Mouse (Mus musculus) heart, adult 8-10 months (tissue): ENCODE results near the gene Slc25a24. TPM values are rescaled to one million over a fixed set of nuclear protein-coding genes. Genes with fewer than 3 reads are reported as not detected.

Experiments used
- DNase-seq: peaks from one replicate; pipeline ENCODE4 v3.0.0; 2022; ENCODE audit warnings: low spot score
- total RNA-seq, 4 experiments: library from RNA; stranded (reverse); gene quantifications; 2 replicates each; pipeline ENCODE4 v1.2.4; 2022

The Slc25a24 gene
- total RNA-seq, result 1 to 10 TPM; 3.9 to 5.5 (median 4.6) TPM

DNA sequence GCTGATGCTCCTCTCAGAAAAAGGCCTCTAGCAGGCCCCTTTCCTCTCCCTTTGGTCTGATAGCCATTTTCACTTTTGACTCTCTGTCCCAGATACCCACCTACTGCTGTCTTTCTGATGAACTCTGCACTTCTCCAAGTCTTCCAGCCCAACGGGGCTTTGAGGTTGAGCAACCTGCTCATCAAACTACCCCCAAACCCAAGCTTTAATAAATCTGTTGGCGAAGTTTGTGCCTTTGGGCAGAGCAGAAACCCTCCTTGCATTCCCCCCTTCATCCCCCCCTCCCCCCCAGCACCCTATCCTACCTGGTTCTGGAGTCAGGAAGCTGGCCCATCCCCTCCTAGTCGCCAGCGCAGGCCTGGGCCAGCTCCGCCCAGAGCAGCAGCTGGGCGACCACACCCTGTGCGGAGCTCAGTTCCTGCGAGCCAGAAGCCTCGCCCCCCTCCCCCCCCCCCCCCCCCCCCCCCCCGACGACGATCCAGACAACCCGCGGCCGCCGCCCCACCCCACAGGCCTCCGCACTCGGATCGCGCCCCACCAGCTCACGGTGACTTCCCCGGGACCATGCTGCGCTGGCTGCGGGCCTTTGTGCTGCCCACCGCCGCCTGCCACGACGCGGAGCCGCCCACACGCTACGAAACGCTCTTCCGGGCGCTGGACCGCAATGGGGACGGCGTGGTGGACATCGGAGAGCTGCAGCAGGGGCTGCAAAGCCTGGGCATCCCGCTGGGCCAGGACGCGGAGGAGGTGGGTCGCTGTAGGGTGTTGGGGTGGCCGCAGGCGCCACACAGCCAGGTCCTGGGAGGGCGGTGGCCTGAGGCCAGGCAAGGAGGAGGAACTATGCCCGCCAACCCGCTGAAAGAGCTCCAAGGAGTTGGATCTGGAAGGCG is at the start of gene Slc25a24:
TSS of gene Slc25a24 (plus strand) at position 509 of the 890 bp plus-strand sequence.
- DNase-seq, result peak; percentile 19

DNA sequence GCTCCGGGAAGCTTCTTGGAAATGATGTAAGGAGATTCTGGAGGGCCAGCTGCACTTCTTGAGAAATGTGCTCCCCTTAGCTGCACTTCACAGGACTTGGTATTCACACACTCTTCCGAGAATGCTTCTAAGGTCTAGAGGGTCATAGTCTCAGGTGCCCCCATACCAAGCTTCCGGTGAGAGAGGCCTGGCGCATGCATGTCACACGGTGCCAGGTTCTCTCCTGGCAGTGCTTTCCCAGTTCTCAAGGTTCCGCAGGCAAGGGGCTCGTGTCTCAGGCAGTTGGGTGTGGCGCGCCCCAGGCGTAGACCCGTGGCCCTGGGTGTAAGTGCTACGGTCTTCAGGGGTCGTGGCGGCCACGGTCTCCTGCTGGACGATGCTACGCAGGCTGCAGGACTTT is 42.8 kb upstream of the Slc25a24 start, which contains the start of gene Slc25a54:
TSS of gene Slc25a54 (plus strand) at position 301 of the 400 bp plus-strand sequence.
- DNase-seq, result no peak

- DNase-seq, result no peak
These were observed 38.5 kb upstream of the Slc25a24 start for GRCm38 (mm10) chr3:109084418-109084817.

DNA sequence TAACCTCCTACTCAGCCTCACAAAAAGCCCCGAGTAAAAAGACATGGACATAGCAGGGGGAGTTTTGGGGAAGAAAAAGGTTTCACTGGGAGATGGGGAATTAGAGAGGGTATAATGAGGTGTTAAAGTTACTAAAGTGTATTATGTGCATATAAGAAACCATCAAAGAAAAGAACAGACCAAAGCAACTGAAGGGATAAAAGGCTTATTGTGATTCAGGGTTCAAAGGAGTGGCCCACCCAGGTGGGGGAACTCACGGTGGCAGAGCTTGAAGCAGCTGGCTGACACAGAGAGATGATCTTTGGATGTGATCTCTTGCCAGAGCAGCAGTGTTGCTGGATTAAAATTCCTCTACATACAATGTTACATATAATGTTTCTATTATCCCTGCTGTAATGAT is 34.5 kb upstream of the Slc25a24 start:
- no peak for DNase-seq

- DNase-seq, result no peak
These were observed 18.2 kb upstream of the Slc25a24 start for GRCm38 (mm10) chr3:109104702-109105101.

- DNase-seq, result no peak
These were observed 5.8 kb upstream of the Slc25a24 start for GRCm38 (mm10) chr3:109117136-109117535.

- DNase-seq, result no peak
These were observed 3.4 kb upstream of the Slc25a24 start for GRCm38 (mm10) chr3:109119562-109119961.

- no peak for DNase-seq
These were observed 3.0 kb upstream of the Slc25a24 start for GRCm38 (mm10) chr3:109119973-109120372.

DNA sequence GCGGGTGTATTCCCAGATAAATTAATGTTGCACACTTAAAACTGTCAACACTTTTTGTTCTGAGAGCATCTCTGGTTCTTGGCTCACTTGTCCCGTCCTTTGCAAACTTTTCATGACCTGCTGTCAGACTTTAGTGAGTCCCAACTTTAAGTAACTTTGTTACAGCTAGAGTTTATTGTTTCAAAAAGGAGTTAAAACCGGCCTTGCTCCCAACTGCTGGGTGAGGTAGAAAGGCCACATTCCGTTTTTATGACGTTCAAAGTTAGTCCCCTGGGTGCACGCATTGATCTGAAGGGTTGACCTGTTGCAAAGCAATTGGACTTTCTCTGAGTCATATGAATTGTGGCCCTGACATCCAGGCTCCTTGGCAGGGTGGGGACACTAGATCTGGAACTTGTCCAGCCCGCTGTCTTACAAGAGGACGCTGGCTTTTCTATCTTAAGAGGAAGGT is 607 bp downstream of the Slc25a24 start:
- DNase-seq, result peak; percentile 65

DNA sequence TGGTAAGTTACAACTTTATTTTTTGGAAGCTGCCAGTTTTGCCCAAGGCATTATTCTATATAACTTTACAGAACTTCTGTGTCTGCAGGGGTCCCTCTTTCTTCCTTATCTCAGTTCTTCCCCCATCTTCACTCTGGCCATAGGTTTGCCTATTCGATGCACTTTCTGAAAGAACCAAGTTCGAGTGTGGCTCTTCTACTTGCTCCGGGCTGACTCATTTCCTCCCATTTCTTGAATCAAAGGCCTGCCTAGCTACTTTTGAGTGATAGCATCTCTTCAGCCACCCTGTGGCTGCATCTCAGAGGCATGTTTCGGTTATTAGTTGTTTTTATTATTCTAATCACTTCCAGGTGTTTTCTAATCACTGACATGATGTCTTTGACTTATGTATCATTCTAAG is 1.1 kb downstream of the Slc25a24 start:
- peak; percentile 26 for DNase-seq

DNA sequence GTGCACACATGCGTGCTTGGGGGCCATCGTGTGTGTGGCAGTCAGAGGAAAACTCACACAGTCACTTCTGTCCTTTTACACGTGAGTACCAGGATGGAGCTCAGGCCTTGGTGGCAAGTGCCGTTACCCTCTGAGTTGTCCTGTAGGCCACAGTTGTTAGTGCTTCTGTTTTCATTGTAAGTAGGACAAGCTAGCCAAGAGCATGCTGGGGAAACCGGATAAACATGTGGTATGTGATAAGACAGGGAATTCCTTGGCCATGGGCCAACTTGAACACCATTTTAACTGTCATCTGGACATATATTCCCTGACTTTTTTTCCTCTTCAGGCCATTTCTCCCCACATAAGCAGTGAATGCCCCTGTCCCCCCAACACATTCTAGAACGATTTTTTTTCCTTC is 2.6 kb downstream of the Slc25a24 start:
- DNase-seq, result no peak

DNA sequence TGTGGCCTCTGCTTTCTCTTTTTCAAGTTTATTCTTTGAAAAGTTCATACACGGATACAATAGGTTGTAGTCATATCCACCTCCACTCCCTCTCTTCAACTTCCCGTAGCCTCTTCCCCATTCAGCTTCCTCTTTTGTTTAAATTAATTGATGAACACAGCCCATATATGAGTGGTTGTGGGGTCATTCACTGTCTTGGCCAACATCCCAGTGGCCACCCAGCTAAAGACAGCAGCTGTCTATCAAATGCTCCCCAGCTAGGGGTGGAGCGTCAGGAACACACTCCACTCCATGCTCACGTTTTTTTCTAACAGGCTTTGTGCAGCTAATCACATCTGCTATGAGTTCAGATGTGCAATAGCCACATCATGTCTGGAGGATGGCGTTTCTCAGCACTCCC is 6.8 kb downstream of the Slc25a24 start:
- DNase-seq, result no peak

GRCm38 (mm10) chr3:109132966-109133365 is 10.0 kb downstream of the Slc25a24 start:
- DNase-seq, result no peak

DNA sequence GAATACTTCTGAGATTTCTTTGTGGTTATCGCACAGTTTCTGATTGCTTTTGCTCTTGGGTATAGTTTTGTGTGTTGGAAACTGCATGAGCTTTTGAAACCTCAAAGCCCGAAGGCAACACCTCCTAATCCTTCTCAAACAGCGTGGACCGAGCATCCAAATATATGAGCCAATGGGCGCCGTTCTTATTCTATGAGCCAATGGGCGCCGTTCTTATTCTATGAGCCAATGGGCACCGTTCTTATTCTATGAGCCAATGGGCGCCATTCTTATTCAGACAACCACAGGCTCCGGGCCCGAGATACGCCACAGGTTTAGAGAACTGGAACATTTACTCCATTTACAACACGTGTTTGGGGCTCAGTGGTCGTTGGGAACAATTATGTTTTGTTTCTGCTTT is 11.1 kb downstream of the Slc25a24 start:
- DNase-seq, result no peak

GRCm38 (mm10) chr3:109135352-109135751 is 12.4 kb downstream of the Slc25a24 start:
- no peak for DNase-seq

DNA sequence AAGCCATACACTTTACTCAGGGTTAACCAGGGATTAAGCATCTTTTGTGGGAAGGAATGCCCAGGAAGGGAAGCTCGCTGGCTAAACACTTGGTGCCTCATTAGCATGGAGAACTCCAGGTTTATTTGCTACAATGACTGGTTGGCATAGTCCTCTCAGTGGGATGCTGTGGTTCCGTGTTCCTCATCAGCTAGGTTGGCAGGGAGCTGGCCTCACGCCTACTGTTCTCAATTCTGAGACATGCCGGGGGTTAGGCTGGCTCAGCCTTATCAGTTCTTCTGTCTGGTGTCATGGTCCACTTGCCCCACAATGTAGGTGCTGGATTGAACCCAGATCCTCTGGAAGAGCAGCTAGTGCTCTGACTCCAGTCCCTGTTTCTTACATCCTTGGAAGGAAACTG is 29.6 kb downstream of the Slc25a24 start:
- no peak for DNase-seq

DNA sequence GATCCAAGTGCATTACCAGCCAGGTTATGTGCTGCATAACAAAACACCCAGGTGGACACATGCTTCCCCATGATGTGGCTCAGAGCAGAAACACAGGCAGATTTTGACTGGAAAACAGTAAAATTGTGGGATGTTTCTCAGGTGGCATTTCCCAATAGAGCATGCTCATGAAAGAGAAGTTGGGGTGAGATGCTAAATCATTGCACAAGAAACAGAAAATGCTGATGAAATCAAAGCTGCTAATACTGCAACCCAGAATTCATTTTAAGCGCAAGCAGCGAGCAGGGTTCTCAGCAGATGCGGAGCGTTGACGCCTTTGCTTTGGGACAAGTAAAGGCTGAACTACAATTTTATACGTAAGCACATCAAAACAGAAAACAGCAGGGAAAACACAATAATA is 30.5 kb downstream of the Slc25a24 start:
- no peak for DNase-seq

GRCm38 (mm10) chr3:109155926-109156669 is 33.1 kb downstream of the Slc25a24 start:
- DNase-seq, result no peak

DNA sequence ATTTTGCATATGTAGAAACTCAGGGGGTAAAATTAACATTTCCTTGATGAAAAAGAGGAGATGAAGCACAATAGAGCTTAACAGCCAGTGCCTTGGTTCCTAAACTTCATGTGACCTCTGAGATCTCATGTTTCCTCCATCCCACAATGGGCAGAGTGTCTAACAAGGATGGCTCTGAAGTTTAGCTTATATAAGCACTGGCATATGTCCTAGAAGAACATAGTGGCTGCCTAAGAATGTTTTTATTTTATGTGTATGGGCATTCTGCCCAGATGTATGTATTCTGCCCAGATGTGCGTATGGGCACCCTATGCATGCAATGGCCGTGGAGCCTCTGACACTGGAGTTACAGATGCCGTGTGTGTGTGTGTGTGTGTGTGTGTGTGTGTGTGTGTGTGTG is 34.5 kb downstream of the Slc25a24 start:
- no peak for DNase-seq

DNA sequence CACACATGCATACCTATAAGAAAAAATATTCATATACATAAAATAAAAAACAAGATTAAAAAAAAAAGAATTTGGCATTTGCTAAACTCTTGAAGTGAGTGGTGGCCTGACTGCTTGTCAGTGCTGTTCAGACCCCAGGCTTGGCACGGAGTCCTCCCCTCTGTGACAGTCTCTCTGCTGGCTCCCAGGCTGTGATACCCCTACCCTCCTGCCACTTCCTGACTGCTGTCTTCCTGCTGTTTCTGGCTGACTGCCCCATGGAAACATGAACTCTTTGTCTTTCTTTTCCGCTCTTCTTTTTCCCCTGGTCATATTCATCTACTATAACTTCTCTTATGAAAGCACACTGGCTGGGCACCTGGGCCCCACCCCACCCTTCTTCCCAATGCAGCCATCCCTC is 41.1 kb downstream of the Slc25a24 start:
- no peak for DNase-seq

GRCm38 (mm10) chr3:109164644-109165043 is 41.7 kb downstream of the Slc25a24 start:
- no peak for DNase-seq

DNA sequence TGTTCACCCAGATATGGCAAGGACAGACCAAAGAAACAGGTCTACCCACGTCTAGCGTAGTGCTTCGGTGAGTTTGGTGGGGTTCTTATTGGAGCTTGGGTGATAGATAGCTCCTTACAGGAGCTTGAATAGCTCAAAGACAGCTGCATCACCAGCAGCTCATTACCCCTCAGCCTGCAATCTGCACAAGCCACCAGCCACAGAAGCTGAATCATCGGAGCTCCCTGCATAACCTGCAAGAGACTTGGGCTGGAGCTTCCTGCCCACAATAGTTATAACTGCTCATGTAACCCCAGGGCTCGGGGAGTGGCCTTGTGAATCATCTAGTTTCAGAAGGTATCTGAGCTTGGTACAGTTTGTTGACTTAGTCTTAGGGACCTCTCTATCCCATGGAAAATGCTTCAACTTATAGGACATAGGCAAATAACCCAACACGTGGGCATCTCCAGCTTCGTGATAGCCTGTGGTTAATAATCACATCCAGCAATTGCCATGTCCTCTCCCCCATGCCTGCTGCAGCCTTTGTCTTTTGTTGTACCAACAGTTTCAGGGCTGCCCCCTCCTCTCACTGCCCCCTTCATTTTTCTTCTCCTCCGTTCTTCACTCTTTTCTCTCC is 42.4 kb downstream of the Slc25a24 start:
- DNase-seq, result no peak
